Mouse (Mus musculus) frontal cortex, postnatal 14 days (tissue): ENCODE data around the gene Slc32a1.

Experiments used
- DNase-seq, 2 experiments: peaks; one replicate each; pipeline ENCODE4 v3.0.0; 2022; ENCODE audit warnings: low spot score in 2 of 2

The Slc32a1 gene

DNA sequence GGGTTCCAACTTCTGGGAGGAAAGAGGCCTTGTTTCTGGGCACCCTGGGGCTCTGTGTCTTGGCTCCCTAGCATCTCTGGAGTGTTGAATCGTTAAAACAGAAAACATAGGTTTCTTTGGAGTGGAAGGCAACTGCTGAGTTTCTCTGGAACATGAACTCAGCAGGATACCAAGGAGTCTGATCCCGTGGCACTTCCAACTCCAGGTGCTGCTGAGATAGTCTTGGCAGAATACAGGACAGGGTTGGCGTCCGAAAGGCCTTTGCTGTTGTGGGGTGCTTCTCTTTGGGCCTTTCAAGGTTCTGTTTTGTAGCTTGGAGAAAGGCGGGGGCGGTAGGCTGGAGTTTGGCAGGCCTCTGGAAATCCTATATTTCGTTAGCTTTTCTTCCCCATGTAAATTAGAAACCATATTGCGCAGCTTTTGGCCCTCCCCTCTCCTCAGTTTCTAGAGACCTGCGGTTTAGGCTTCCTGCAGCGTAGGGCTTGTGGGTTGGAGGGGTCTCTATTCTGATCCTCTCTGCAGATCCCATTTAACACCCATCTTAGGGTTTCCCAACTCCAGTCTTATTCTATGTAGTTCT is 2.2 kb downstream of the Slc32a1 start:
- no peak for DNase-seq

DNA sequence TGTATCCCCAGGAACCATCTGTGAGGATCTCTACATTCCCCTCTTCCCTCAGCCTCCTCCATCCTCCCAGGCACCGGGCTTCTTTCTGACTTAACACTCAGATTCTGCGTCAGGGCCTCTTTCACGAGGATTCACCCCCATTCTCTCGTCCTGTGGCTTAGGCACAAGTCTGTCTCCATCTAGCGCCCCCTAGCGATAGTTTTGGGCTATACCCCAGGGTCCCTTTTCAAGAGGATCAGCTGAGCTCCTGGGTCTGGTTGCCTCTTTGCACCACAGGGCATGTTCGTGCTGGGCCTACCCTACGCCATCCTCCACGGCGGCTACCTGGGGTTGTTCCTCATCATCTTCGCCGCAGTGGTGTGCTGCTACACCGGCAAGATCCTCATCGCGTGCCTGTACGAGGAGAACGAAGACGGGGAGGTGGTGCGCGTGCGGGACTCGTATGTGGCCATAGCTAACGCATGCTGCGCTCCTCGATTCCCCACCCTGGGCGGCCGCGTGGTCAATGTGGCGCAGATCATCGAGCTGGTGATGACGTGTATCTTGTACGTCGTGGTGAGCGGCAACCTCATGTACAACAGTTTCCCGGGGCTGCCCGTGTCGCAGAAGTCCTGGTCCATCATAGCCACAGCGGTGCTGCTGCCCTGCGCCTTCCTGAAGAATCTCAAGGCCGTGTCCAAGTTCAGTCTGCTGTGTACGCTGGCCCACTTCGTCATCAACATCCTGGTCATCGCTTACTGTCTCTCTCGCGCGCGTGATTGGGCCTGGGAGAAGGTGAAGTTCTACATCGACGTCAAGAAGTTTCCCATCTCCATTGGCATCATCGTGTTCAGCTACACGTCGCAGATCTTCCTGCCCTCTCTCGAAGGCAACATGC is 3.2 kb downstream of the Slc32a1 start:
- peak; percentile 72 for DNase-seq

DNA sequence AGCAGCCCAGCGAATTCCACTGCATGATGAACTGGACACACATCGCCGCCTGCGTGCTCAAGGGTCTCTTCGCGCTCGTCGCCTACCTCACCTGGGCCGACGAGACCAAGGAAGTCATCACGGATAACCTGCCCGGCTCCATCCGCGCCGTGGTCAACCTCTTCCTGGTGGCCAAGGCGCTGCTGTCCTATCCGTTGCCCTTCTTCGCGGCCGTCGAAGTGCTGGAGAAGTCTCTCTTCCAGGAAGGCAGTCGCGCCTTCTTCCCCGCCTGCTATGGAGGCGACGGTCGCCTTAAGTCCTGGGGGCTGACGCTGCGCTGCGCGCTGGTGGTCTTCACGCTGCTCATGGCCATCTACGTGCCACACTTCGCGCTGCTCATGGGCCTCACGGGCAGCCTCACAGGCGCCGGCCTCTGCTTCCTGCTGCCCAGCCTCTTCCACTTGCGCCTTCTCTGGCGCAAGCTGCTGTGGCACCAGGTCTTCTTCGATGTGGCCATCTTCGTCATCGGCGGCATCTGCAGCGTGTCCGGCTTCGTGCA is 3.9 kb downstream of the Slc32a1 start:
- no peak for DNase-seq

DNA sequence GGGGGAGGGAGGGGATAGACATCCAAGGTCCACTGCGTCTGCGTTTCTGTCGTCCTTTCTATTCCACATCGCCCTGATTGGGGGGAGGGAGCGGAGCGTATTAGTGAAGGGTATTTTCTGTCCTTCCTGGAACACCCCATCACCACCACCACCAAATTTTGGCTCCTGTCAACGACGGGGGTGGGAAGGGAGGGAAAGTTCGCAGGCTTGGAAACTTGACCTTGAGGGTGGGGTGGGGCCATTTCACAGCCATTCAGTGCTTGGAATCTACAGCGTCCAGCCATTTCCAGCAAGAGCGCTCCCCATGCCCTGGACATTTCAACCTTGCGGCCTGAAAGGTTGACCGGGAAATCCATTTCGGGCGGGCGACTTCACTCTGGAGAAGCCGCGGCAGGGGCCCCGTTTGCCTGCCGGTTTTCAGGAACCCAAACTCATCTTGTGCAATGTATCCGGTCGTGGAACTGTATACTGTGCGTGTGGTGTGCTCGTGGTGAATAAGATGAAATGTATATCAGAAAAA is 4.7 kb downstream of the Slc32a1 start:
- no peak for DNase-seq

DNA sequence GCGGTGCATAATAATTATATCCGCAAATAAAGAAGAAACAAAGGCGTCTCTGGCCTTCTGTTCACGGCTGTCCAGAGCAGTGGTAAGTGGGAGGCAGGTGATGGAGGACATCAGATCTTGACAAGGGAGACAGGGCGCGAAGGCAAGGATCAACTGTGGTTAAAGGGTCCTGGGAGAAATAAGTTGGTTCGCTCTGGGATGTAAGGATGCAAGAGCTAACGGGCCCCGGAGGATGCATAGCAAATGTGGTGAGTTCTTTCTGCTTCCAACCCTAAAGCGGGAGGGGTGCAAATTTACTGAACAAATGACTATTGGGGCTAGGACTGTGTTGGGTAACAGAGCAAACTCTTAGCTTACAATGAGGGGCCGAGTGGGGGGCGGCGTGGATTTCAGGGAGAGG is 5.1 kb downstream of the Slc32a1 start:
- no peak for DNase-seq

DNA sequence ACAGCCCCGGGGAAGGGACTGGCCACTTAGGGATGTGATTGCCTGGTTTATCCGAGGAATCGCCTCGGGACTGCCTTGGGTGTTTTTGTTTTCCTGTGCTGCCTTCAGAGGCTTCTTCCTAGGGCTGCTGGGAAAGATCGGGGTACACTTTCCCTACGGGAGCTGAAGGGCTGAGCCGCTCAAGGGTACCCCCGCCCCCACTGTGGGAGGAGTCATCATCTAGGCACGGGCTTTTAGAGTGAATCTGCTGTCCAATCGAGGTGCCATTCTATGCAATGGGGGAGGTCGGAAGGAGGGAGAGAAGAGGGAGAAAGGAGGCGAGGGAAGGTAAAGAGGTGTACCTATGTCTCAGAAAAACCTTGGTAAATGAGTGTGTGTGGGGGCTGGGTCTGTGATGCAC is 5.7 kb downstream of the Slc32a1 start:
- no peak for DNase-seq

DNA sequence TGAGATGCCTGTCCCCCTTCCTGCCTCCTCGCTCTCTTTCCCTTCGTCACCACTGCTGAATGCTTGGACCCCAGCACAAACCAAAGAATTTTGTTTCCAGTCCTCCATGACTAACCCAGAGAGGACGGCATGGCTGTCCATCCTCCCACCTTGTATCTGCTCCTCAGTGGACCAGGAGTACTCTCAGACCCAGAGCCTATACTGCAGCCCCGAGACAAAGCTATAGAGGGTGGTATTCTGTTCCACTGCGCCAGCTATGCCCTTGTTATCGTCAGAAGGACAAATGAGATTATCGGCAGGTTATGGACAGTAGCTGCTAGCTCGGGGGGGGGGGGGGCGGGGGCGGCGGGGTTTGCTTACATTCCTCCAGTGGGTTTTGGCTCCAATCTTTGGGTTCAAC is 6.2 kb downstream of the Slc32a1 start:
- no peak for DNase-seq

DNA sequence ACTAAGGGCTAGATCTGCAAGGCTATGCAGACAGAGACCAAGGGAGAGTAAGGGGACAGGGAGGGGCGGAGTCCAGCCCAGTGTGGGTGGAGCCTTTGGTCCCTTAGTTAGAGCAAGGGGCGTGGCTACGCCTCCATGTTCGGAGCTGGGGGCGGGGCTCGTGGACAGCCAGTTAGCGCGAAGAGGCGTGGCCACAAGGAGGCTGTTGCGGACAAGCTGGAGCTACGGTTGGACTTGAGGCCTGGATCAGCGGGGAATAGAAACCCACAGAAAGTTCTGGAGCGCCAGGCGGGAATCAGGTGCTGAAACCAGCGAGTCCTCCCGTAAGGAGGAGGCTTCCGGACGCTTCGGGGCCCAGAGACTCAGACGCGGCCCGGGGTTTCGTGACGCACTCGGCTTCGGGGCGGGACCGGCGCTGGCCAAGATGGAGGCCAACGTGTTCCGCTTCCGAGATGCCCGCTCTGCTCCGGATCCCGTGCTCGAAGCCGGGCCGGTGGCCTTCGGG is 14.2 kb downstream of the Slc32a1 start, which contains the start of gene Actr5:
Gene Actr5 (plus strand): TSS at position 171 of the 505 bp plus-strand sequence.
- DNase-seq: peak; percentile 85 to 88

DNA sequence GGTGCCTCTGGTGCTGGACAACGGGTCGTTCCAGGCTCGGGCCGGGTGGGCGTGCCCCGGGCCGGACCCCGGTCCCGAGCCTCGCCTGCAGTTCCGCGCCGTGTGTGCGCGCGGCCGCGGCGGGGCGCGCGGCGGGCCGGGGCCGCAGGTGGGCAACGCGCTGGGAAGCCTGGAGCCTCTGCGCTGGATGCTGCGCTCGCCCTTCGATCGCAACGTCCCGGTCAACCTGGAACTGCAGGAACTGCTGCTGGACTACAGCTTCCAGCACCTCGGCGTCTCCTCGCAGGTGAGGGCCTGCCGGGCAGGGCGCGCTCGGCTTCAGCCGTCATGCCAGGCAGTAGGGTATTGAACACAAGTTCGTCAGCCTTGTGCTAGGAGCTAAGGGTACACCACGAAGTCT is 14.7 kb downstream of the Slc32a1 start:
- no peak for DNase-seq

DNA sequence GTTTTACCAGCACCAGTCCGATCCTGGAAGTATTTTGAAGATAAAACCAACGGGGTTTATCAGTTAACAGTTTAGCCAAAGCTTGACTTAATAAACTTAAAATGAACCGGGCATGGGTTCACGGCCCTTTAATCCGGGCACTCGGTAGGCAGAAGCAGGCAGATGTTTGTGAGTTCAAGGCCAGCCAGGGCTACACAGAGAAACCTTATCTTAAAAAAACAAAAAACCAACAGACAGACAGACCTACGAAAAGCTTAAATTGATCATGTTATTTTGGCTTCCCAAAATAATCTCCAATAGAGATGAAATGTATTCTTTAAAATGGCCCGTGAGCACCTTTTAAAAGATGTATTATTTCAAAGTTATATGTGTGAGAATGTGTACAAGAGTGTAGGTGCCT is 15.1 kb downstream of the Slc32a1 start:
- DNase-seq: no peak

DNA sequence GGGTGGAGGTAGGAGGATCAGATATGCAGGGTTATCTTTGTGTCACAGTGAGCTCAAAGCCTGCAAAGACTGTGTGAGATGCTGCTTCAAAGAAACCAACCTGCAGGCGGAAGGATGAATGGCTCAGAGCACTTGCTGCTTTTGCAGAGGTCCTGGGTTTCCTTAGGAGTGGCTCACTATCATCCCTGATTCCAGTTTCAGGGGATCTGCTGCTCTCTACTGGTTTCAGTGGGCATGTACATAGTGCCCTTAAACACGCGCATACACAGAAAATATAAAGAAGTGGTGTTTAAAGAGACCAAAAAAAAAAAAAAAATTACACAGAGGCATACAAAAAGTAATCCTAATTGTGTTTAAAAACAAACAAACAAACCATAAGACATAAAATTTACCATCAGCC is 18.3 kb downstream of the Slc32a1 start:
- DNase-seq: no peak

DNA sequence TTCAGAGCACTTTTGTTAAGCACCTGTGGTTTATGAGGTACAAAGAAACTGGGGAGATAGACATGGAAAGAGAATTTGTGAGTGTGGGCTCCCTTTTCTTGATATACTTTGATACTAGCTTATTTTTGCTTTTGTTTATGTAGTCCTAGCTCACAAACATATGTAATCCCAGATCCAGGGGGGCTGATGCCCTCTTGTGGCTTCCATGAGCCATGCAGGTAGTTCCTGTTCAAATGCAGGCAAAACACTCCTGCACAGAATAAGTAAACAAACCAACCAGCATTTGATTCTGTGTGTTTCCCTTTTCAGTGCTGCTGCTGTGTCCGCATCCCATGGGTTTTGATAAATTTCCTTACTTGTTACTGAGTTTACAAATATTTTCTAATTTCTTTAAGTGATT is 18.8 kb downstream of the Slc32a1 start:
- DNase-seq: no peak

DNA sequence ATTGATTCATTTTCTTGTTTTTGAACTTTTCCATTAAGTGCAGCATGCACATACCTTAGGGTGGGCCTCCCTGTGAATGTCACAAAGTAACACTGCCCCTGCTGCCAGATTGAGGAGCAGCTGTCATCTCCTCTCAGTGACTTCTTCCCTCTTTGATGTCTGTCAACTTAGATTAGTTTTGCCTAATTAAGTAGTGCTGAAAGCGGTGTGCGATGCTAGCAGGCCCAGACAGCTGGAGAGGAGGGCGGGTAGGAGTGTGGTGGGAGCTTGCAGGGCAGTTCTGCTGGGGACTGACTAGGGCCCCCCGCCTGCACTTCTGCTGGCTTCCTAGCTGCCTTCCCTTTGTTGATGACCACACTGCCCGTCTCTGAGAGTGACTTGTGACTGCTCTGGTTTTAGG is 21.3 kb downstream of the Slc32a1 start:
- DNase-seq: no peak

DNA sequence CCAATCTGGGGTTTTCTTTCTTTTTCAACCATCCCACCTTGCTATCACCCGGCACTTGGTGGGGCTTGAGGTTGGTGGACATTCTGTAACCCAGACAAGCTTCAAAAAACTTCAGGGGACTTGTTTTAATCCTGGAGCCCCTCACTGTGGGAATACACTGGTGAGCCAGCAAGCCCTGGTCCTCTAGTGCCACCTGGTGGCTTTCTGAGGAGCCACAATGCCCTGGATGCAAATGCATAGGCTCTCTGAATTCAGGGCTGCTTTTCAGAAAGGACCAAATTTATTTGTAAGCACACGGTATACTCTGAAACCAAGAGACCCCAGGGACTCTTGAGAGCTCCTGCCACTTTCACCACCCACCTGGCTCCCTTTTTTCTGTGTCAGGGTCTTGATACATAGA is 31.3 kb downstream of the Slc32a1 start:
- DNase-seq: peak; percentile 43 to 63

DNA sequence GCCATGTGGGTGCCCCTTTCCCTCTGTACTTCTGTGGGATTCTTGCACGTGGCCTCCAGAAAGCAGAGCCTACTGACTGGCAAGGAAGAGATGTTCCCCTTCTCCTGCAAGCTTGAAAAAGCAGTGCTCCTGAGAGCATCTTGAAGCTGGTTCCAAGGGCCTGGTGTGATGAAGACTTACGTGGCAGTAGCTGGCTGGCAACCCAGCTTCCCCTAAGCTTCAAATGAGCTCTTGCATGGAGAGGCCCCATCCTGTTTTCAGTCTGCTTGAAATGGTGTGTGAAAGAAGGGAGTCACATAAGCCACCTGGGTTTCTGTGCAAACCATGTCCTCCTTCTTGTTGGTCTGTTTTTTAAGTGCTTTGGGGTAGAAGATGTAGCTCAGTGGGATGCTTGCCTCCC is 32.0 kb downstream of the Slc32a1 start:
- DNase-seq: no peak

DNA sequence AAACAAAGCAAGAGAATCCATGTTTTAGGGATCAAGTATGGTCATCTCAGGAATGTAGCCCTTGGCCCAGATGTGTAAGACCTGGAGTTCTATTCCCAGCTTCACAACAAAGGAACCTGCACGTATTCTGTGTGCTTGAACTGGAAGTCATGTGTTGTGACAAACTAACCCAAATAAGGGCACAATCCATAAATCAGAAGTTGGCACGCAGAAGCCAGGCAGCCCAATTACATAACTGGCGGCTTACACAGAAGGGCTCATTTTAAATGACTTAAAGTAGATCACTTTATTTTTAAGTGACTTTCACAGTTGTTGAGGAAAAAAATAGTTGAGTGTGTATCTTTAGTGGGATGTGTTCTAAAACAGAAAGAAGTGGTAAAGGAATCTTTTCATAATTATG is 33.2 kb downstream of the Slc32a1 start:
- no peak for DNase-seq

DNA sequence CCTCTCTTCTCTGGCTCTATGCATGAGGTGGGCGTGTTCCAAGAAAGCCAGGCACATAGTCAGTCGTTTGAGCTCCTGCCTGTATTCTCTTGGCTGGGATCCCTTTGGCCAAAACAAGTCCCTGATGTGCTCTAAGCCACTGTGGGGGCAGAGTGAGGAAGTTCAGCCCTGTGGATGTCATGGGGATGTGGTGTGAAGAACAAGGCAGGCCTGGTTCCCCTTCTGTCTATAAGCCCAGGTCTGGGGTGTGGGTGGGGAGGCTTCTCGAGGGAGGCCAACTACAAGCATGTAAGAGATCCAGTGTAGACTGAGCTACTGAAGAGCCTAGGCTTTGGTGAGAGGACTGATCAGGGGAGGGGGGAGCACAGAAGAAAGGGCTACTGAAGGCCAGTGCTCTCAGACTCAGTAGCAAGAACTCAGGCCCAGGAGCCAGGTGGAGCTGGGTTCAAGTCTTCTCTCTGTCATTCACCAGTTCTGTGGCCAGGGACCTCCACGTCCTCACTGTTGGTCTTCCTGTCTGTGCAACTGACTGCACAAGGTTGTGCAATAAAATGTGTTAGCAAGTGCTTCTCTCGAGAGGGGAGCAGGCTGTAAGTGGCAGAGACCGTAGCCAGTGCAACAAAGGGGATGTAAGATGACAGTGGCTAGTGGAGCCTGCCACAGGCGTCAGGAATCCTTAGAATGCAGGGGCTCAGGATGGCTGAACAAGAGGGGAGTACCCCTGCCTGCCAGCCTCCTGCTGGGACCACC is 40.8 kb downstream of the Slc32a1 start:
- no peak for DNase-seq

DNA sequence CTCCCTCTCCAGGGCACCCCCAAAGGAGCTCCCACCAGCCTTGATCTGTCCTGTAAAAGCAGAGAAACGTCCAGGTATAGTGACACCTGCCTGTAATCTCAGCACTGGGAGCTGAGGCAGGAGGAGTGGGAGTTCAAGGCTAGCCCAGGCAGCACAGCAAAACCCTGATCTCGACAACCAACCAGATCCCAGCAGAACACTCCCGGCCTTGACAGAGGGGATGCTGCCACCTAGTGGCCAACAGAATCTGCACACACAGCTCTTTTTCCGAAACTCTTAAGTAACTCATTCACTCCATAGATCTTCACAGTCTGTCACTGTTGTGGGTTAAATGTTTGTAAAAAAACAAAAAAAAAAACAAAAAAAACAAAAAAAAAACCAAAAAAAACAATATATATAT is 42.4 kb downstream of the Slc32a1 start:
- peak; percentile 61 to 83 for DNase-seq

DNA sequence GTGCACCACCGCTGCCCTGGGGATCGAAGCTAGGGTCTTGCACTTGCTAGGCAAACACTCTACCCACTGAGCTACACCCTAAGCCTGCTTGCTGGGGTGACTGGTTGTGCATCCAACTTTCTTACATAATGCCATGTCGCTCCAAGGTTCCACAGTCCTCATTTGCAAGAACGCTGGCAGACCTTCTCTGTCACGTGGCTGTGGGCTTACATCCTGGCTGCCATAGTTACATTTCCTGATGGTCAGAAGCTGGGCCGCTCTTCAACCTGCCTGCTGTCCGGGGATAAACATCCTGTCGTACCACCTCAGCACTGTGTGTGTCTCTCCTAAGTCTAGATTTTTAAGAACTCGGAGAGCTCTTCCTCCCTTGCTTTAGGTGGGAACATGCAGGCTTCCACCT is 44.1 kb downstream of the Slc32a1 start:
- no peak for DNase-seq

DNA sequence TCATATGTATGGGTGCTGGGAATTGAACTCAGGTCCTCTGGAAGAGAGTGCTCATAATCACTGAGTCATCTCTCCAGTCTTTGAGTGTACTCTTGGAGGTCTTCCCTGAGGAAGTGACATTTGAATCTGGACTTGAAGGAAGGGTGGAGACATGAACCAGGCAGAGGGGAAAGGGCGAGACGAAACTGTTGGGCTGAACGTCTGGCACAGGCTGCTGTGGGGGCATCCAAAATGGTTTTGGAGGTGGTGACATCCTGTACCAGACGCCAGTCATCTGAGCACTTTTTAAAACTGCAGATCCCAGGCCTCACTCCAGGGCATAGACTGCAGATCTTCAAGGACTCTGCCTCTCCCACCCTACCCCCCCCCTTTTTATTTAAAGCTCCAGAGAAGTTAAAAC is 45.2 kb downstream of the Slc32a1 start:
- no peak for DNase-seq

DNA sequence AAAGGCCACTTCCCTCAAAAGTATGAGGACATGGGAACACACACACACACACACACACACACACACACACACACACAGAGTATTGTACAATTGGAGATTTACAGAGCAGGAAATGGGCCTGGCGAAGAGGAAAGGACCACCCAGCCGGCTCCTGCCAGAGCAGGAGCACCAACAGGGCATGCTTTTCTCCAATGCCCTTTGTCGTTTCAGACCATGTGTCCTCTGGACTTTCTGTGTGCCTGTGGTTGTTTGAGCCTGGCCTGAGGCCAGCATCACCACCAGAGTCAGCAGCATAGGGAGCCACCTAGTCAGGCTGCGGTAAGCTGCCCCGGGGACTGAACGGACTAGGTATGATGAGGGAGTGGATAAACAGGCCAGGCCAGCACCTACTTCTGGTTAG is 48.3 kb downstream of the Slc32a1 start:
- no peak for DNase-seq

DNA sequence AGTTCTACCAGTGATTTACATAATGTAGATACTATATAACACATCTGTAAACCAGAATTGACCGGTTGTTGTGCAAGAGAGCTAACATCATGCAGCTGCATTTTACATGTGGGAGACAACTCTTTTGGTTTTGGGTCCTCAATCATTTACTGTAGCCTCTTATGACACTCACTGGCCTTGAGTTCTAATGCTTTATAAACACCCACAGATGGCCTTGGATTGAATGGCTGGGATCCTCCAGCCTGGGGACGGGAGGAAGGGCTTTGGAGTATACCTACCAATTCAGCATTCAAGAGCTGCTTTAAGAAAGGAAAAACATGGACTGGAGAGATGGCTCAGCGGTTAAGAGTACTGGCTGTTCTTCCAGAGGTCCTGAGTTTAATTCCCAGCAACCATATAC is 48.8 kb downstream of the Slc32a1 start:
- no peak for DNase-seq
